Mouse (Mus musculus) cerebellum, adult (tissue): Measurements from ENCODE around the gene Ppara.

Experiments
- ATAC-seq: cut with Nextera tagmentation; 2 replicates; pipeline ENCODE4 v1.9.2; 2017; ENCODE audit warnings: mild to moderate bottlenecking, moderate library complexity, mixed read lengths; ENCODE audit not compliant: insufficient number of reproducible peaks, low FRiP score, low TSS enrichment

Ppara gene

DNA sequence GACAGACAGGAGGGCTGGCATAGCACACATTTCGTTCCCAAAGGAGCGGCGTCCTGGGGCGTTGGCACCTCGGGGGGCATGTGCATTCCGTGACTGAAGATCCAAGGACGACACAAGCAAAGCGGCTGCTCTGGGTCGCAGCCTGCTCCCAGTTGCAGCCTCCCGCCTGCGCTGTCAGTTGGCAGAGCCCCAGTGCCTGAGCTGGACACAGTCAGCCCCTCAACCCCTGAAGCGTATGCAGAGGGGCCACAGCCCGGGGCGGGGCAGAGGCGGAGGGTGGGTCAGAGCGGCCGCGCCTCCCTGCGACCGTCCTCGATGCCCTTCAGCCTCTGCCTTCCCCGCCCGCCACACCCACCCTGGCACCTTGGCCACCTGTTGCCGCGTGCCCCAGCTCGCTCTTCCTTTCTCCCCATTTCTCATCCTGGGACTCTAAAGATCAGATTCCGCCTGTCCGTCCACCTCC, at the start of gene Ppara:
Gene Ppara (plus strand): TSS at position 413 of the 463 bp plus-strand sequence.
- ATAC-seq, result no peak

DNA sequence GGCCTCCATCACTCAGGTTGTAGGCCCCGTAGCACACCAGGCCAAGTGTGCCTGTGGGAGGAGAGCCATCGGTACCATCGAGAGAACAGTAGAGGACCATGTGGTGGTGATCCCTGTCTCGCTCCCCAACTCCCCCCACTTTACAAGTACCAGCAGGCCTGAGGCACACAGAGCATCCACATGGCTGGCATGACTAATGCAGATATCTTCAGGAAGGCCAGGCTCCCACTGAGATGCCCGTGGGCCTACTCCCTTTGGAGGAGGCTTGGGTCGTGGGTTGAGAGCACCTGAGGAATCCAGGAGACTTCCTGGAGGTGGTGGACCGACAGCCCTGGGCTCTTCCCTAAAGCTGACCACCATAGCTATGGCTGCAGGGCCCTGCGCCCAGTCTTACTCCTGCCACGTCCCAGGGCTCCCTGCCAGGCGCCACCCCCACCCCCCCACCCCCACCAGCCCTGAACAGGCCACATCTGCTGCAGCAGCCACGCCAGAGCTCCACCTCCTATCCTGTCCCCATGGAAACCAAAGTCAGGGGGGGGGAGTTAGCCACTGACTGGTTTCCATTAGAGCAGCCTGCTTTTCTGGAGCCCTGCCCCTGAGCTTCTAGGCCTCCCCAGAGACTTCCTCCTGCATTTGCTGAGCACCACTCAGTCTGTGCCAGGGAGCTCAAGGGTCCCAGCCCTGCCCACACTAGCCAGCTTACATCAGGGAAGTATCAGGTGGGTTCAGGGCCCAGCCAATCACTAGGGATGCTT, 48.0 kb upstream of the Ppara start:
- no peak for ATAC-seq

DNA sequence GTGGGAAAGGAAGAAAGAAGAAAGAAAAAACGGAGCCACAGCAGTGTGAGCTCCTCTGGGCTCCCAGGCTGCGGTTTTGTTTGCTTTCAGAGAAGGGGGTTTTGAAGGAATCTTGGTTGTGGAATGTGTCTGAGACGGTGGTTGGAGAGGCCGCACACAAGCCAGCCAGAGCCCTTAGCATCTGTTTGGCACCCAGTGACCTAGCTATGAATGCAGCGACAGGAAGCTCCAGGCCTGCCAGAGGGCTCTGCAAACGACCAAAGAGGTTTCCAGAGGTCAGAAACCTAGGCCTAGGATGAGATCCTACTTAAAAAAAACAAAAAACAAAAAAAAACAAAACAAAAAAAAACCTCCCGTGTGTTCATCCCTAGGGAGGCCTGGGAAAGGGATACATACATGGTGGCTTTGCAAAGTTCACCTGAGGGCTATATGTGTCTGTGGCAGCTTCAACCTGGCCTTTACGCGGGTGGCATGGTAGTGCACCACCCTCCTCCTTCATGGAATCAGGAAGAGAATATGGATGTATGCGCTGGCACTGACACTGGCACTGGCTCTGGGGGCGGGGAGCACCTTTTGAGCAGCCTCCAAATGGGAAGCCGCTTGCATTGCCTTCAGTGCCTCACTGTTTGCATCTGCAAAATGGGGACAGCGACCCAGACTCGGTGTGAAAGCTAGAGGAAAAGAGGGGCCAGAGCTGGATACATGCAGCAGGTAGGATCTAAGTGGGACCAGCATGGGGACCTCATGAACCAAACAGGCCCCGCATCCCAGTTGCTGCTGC, 47.0 kb upstream of the Ppara start:
- no peak for ATAC-seq

DNA sequence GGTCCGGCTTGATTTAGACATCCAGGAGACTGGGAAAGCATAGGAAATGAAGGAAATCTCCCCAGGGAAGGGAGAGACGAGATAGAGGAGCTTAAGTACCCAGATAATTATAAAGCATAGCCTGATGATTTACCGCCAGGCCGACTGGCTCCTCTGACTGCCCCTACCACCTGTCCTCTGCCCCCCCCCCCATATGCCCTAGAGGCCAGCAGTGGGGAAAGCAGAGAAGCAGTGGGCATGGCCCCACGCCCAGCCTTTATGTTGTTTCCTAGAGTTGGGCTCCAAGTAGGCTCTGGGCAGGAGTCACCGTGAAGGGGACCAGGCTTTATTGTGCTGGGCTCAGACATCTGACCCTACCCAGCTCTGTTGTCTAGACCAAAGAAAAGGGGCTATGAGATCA, 46.0 kb upstream of the Ppara start:
- no peak for ATAC-seq

DNA sequence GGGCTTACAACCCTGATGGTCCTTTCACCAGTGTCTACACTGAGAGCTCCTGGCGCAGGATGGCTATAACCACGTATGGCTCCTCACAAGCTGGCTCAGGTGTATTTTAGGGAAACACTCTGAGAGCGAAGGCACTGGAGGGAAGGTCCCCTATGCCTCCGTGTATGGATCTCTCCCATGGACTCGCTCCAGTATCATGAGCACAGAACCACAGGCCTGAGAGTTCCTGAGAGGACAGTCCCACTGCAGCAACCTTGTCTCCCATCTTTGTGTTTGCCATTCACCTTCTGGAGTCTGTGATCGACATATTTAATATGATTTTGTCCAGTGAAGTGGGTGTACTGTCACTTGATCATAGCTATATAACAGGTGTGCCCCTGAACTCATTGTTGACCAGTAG, 45.3 kb upstream of the Ppara start:
- ATAC-seq, result no peak

DNA sequence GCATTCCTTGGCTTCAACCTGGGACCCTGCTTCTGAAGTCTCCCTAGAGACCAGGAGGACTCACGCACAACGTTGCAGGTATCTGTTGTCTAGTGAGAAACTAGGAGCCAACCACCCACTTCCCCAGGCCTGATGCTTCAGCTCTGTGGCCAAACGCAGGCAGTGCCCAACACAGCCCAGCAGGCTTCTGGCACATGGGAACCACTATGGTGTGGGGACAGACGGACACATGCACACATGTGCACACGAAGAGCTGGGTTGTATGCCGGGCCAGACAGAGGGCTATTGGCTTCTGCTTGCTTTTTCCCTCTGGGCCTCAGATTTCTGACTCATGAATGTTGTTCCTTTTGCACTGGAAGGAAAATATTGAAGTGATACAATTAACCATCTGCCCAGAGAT, 44.7 kb upstream of the Ppara start:
- ATAC-seq, result no peak

DNA sequence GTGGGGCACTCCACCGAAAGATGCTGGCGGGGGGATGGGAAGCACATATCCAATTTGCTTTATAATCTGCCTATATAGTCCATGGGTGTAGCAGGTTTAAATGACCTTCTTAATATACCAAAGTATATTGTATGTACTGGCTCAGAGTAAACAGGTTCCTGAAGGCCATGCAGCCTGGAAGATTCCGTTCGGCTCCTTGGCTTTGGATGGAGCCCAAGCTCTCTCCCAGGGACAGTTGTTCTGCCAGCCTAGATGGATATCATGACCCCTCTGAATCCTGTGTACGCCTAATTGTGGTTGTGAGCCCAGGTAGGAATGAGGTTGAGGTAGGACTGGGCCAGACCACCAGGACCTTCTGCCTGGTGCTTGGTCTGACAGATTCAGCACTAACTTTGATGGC, 43.9 kb upstream of the Ppara start:
- ATAC-seq, result no peak

DNA sequence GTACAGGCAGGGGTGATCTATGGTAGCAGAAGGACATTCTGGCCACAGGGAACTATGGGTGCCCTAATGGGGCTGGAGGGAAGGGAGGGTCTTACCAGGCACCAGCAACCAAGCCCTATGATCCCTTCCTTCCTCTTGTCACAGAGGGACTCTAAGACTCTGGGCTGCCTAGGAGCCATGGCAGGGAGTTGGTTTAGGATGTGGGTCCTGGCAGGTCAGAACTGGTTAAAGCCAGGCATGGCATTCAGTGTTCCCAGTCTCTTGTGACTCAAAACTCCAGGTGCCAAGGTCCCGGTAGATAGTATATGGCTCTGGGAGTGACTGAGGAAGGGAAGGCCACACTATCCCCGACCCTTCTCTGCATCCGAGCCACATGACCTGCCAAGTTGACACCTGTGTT, 41.7 kb upstream of the Ppara start:
- ATAC-seq, result no peak

DNA sequence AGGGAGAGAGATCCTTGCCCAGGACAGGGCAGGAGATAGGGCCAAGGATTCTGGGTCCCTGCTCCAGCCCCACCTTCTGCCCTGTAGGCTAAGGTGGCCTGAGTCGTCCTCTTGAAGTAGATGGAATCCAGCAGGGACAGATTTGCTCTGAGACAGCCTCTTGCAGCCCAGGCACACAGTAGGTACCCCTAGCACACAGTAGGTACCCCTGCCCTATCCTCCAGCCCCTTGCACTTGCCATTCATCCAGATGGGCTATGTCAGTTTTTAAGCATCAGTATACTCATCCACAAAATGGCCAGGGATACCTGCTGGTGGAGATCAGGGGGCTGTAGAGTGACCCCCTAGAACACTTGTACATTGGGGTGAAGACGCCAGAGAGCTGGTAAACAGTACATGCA, 41.0 kb upstream of the Ppara start:
- ATAC-seq, result no peak

DNA sequence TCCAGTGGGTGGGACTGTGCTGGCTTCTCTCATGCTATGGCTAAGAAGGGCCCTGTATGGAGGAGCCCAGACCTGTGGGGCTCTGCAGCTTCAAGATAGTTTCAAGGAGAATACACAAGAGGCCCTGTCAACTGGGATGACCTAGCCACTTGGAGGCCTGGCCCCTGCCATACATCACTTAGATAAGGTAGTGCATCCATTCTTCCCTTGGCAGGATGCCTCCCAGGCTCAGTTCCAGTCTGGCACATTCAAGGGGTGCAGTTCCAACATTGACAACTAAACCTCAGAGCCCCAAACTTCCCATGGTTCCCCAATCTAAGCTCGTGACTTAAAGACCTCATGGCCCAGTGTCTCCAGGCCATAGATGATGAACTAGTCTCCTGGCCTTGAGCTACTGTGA, 40.4 kb upstream of the Ppara start:
- no peak for ATAC-seq

DNA sequence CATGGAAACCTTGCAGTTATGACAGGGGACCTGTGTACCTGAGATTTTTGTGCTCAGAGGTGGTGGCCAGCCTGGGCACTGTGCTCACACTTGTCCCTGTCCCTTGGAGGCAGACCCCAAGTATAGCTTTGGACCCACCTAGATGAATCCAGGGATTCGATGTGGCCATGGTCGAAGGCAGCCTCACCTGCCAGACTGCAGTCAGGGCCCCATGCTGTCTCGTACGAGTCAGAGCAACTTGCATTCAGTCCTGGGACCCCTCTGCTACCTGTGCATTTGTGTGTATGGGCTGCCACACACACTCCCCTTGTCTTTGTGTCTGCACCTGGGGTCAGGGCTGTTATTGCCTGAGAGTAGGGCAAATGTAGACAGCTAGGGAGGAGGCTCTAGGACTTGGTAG, 39.5 kb upstream of the Ppara start:
- no peak for ATAC-seq

DNA sequence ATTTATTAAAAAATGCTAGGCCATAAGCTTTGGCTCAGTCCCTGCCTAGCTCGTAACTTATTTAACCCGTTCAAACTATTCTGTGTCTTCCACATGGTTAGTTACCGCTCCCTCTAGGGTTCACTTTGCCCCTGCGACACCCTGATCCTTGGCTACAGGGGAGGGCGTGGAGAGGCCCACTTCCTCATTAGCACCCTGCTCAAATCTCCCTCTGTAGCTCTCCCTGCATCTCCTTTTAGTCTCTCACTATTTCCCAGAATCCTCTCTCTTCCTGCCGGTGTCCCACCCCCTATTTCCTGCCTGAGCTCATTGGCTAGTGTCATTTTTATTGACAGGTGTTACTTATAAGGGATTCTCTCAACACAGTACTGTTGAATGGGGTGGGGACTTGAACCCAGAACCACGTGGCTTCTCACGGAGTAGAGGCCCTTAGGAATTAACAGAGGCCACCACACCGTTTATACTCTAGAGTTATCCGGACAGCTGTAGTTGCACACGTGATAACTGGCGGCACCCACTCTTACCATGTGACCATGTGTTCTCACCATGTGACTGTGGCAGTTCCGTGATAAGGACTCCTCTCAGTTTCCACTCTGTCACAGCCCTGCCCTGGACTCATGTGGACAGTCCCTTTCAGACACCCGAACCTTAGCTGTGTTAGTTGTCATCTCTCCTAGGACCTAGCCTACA, 36.3 kb upstream of the Ppara start:
- ATAC-seq, result no peak

DNA sequence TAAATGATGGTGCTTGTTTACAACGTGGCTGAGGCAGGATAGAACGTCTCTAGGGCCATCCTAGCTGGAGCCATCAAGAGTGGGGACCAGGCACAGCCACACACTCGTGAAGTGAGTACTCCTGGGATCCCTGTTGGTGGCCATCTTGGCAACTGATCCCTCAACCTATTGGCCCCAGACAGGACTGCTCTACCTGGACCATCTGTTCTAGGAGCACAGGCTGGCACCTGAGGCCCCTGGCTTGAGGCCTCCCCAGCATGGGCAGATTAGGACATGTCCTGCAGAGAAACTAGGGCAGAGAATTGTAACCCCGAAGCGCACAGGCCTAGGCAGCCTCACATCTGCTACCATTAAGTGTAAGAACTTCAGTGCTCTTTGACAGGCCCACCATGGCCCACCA, 35.3 kb upstream of the Ppara start:
- ATAC-seq, result peak; percentile 56

DNA sequence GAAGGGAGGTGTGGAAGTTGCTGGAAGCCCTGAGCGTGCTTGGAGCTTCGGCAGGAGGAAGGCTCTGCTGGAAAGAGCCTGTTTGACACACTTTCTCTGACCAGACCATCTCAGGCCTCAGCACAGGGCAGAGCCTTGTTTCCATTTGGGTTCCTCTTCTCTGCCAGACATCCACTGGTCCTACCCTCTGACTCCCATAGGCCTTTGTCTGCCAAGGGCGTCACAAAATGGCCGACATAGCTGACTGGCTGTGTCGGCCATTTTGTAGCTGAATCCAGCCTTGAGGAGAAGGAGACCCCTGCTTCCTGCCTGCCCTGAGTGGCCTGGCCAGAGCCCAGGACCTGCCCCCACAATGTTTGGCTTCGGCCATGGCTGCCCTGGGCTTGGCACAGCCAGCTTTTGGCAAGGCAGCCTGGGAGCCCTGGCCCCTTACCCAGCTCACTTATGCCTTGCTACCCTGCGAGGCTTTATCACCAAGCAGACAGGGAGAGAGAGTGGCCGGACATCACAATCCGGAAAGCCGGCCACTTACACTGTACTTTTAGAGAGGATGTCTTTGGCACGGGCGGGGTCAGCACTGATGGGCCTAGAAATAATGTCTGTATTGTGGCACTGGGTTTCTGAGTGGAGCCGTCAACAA, 34.8 kb upstream of the Ppara start:
- ATAC-seq, result no peak

DNA sequence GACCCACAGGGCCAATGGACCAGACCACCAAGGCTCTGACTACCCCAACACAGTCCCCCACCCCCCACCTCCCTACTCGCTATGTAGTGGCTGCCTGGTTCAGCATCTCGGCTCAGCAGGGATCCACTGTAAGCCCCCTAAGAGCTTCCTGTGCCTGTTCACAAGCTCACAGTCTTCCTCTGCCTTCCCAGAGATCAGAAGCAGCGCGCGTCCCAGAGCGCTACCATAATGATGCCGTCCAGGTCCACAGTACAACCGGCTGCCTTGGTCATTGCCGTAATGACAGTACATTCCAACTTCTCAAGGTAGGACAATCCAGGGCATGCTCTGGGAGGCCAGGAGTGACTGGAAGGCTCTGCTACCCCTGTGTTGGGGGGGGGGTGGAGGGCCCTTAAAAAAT, 34.1 kb upstream of the Ppara start:
- ATAC-seq, result no peak

DNA sequence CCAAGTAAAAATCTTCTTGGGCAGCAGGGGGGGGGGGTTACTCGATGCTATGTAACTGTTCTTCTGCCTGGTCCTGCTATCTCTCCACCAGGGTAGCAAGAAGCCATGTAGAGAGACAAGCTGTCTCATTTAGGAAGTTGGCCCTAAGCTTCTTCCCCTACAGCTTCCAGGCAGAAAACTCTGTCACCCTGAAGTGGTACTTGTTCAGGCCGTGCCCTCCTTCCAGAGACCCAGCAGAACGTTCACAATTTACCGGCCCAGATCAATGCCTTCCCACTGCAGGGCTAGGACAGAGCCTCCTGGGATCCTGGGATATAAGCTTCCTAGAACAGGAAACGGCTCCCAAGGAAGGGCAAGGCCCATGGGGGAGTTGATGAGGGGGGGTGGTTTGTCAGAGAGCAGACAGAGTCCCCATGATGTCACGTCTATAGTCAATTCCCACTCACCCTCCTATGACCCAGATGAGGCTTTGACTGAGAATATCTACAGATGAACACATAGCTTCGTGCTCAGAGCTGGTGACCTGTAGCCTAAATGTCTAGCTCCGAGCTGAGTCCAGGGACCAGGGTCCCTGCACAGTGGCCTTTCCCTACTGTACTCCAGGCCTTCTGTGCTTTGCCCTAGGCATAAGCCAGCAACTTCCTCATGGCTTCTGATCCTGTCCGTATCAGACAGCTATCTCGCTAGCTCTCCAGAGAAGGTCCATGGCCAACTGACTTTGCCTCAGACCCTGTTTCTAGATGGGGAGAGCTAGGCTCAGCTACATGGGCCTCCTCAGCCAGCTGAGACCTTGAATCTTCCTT, 33.5 kb upstream of the Ppara start:
- ATAC-seq, result no peak

DNA sequence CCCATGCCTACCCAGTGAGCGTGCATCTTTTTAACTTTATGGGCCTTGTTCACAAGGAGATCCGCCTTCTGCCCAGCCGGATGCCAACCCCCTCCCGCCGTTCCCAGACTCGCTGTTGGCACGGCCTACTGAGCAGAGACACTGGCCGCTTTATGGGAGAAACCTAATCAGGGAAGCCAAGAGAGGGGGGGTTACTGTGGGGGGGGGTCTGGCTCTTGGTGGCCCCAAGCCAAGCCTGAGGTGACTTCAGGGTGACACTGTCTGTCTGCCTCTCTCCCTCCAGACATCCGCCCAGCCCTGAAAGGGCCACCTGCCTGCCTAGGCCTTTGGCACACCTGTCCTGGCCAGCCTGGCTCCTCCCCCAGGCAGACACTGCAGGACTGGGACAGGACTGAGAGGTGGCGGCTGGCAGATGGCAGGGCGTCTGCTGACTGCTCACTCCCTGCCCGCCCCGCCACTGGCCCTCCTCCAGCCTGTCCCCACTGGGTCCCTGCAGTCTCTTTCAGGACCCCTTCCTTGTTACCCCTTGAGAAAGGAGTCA, 32.3 kb upstream of the Ppara start:
- ATAC-seq, result peak; percentile 54

DNA sequence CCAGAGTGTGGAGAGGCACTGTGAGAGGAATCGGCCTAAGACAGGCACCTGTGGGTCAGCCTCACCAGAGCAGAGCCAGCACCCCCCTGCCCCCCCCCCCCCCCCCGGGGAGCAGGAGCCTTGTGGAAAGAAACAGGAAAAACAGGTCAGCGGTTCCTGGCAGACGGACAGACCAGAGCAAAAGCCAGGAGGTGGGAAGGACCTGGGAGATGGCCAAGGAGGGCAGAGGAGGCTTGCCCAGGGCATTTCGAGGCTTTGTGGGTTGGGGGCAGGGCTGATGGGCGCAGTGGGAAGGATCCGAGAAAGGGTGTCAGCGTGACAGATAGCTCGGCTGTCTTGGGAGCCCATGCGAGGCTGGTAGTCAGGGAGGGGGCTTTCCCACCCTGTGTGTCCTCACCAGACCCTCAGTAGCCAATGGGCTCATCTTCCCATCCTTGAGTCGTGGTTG, 31.6 kb upstream of the Ppara start:
- no peak for ATAC-seq

DNA sequence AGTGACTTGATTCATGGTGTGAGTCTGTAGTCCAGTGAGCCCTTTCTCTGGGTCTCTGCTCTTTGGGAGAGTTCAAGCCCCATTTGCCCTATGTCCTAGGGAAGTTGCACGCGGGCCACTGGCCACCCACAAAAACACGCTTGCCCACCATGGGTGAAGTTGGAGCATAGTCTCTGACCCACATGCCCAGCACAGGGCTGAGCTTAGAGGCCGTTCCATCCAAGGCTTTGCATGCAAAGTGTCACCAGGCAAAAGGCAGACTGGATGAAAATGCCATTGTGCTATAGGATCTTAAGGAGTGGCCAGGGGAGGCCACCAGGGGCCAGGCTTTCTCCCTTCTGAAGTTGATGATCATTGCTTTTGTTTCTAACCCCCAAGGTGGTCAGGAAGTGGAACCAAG, 30.9 kb upstream of the Ppara start:
- no peak for ATAC-seq
